Mouse (Mus musculus) heart, postnatal 36 days (tissue): ENCODE results near the gene Olfr1185-ps1. TPM values are rescaled to one million over a fixed set of nuclear protein-coding genes. Genes with fewer than 3 reads are reported as not detected.
"Not testable (repeated sequence)": the region's sequence is repeated elsewhere in the genome, so short reads cannot be mapped to it uniquely, and the experiment has no call there.

Experiments used
- DNase-seq, 2 experiments: peaks; one replicate each; pipeline ENCODE4 v3.0.0; 2021 to 2022
- intact Hi-C: fragments of 180-260 bp; cut with DNase I; formaldehyde crosslinking; loops from one replicate; pipeline ENCODE4 v1.15.1; 2025
- total RNA-seq, 2 experiments: library from RNA; stranded (reverse); gene quantifications; 2 replicates each; pipeline ENCODE4 v1.2.3; 2021

Gene Olfr1185-ps1
- not detected for total RNA-seq

- intact Hi-C loops: no loop called here
- no peak for DNase-seq
Observed at GRCm38 (mm10) chr2:88493020-88493419, at the start of gene Olfr1185-ps1. Olfr1185-ps1 (plus strand) TSS chr2:88493320.

- DNase-seq: no peak
- intact Hi-C loops: no loop called here
Observed at GRCm38 (mm10) chr2:88449031-88449430, 44.1 kb upstream of the Olfr1185-ps1 start, which contains the start of gene Gm13757. Gm13757 (minus strand) TSS chr2:88449131.

GRCm38 (mm10) chr2:88454567-88454966, 38.6 kb upstream of the Olfr1185-ps1 start, which contains the start of gene Olfr1183:
Olfr1183 (plus strand) TSS chr2:88454867.
- intact Hi-C loops, DNase-seq: not testable (repeated sequence)

GRCm38 (mm10) chr2:88483298-88483697, 9.8 kb upstream of the Olfr1185-ps1 start, which contains the start of gene Olfr1184:
Olfr1184 (plus strand) TSS chr2:88483598.
- no peak for DNase-seq
- intact Hi-C loops: no loop called here

- no peak for DNase-seq
- intact Hi-C loops: no loop called here
Observed at GRCm38 (mm10) chr2:88518251-88518650, 25.1 kb downstream of the Olfr1185-ps1 start, which contains the start of gene Olfr1186. Olfr1186 (plus strand) TSS chr2:88518551.

- intact Hi-C loops: no loop called here
- no peak for DNase-seq
Observed at GRCm38 (mm10) chr2:88525720-88526119, 32.6 kb downstream of the Olfr1185-ps1 start.

Other genes starting within 250 kb of the Olfr1185-ps1 start
- under 1 TPM in 1 of 2 experiments, not detected in 1; 0.05 TPM for gene Olfr1173, start 213.4 kb upstream of the Olfr1185-ps1 start, total RNA-seq
- not detected for gene Olfr1174-ps, start 178.2 kb upstream of the Olfr1185-ps1 start, total RNA-seq
- not detected for gene Olfr1175-ps, start 166.1 kb upstream of the Olfr1185-ps1 start, total RNA-seq
- gene Olfr1176, start 156.6 kb upstream of the Olfr1185-ps1 start, total RNA-seq: not detected
- gene Olfr1177-ps, start 146.8 kb upstream of the Olfr1185-ps1 start, total RNA-seq: not detected
- not detected for gene Olfr1178, start 106.3 kb upstream of the Olfr1185-ps1 start, total RNA-seq
- gene Olfr1179, start 86.9 kb upstream of the Olfr1185-ps1 start, total RNA-seq: not detected
- gene Olfr1180, start 74.2 kb upstream of the Olfr1185-ps1 start, total RNA-seq: not detected
- not detected for gene Olfr1181, start 67.1 kb upstream of the Olfr1185-ps1 start, total RNA-seq
- gene Gm13757, start 44.2 kb upstream of the Olfr1185-ps1 start, total RNA-seq: not detected
- gene Olfr1183, start 38.5 kb upstream of the Olfr1185-ps1 start, total RNA-seq: not detected
- not detected for gene Olfr1184, start 9.7 kb upstream of the Olfr1185-ps1 start, total RNA-seq
- gene Olfr1186, start 25.2 kb downstream of the Olfr1185-ps1 start, total RNA-seq: not detected
- not detected for gene Olfr1188, start 63.6 kb downstream of the Olfr1185-ps1 start, total RNA-seq
- not detected for gene Olfr1189, start 93.1 kb downstream of the Olfr1185-ps1 start, total RNA-seq
- gene Olfr1191-ps1, start 147.2 kb downstream of the Olfr1185-ps1 start, total RNA-seq: not detected
- gene Olfr1192-ps1, start 155.2 kb downstream of the Olfr1185-ps1 start, total RNA-seq: not detected
- not detected for gene Olfr1193, start 182.3 kb downstream of the Olfr1185-ps1 start, total RNA-seq
- not detected for gene Olfr1195, start 195.9 kb downstream of the Olfr1185-ps1 start, total RNA-seq
- gene Olfr1196, start 211.3 kb downstream of the Olfr1185-ps1 start, total RNA-seq: not detected
- not detected for gene Olfr1197, start 239.0 kb downstream of the Olfr1185-ps1 start, total RNA-seq